Mouse (Mus musculus): Measurements from ENCODE around the gene Rpl39.

Rpl39 gene

DNA sequence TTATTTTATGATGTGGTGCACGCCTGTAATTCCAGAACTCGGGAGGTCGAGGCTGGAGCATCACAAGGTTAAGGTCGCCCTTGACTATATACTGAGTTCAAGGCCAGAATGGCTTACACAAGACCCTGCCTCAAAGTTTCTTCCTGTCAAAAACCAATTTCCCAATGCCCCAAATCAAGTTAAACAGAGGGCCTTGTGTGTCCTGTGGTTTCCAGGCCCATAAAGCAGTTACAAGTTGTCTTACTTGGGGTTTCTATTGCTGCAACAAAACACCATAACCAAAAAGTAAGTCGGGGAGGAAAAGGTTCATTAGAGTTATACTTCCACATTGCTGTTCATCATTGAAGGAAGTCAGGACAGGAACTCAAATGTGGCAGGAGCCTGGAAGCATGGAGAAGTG is 16.4 kb downstream of the Rpl39 start:
- DNase-seq (ENCODE audit: low read depth, low spot score), result no peak

GRCm38 (mm10) chrX:37067299-37067698 is 17.9 kb downstream of the Rpl39 start:
- DNase-seq (ENCODE audit: low read depth, low spot score), result no peak

GRCm38 (mm10) chrX:37063902-37064301 is 21.3 kb downstream of the Rpl39 start:
- DNase-seq (ENCODE audit: low read depth, low spot score), result no peak

DNA sequence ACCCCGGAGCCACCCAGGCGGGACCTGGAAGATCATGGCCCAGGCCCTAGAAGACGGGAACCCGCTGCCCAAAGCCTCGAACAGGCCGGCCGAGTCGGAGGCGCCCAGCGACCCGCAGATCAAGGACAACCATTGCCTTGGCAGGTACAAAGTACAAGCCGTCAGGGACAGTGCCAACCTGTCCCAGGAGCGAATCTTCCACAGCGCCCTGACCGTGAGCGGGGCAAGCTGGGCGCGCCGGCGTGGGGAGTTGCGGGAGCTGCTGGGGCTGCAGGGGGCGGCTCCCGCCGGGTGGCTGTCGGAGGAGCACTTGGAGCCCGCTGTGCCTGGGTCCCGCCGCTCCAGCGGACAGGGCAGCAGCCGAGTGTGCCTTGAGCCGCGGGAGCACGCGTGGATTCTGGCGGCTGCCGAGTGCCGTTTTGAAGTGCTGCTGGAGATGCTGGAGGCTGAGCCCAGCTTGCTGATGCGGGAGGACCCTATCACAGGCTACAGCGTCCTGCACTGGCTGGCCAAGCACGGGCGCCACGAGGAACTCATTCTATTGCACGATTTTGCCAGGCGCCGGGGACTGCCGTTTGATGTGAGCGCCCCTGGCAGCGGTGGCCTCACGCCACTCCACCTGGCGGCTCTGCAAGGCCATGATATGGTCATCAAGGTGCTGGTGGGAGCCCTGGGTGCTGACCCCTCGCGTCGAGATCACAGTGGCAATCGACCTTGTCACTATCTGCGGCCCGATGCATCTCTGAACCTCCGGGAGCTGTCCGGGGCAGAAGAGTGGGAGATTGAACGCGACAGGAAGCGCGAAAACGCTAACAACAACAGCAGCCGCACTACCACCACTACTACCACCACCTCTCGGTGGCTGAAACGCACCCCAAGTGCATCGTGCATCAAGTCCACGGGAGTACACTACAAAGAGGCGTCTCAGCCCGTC is 36.0 kb downstream of the Rpl39 start:
- DNase-seq (ENCODE audit: low read depth, low spot score), result no peak

GRCm38 (mm10) chrX:37048066-37048889 is 36.9 kb downstream of the Rpl39 start, which contains the start of gene Sowahd:
TSS of gene Sowahd (plus strand) at chrX:37048845.
- DNase-seq (ENCODE audit: low read depth, low spot score), result no peak

- DNase-seq (ENCODE audit: low read depth, low spot score), result no peak
Measured at GRCm38 (mm10) chrX:37042726-37043125, 42.5 kb downstream of the Rpl39 start.
